Mouse (Mus musculus) neural tube, embryonic 13.5 days (tissue): Measurements from ENCODE around the gene Grm4. TPM values are rescaled to one million over a fixed set of nuclear protein-coding genes. Genes with fewer than 3 reads are reported as not detected.

ENCODE experiments used
- ATAC-seq: fragments of 200-750 bp; cut with Nextera tagmentation; 2 replicates; pipeline ENCODE4 v1.8.0; 2017; ENCODE audit warnings: low read depth, mild to moderate bottlenecking, moderate TSS enrichment, moderate library complexity
- H3K27ac ChIP-seq: fragments of 300-500 bp; sonication (generic); replicated peaks from 2 replicates; pipeline ENCODE4 v1.5.1; 2015; ENCODE audit warnings: moderate library complexity, mild to moderate bottlenecking, inconsistent platforms
- H3K27me3 ChIP-seq: fragments of 300-500 bp; sonication (generic); 2 replicates; pipeline ENCODE4 v1.6.1; 2015; ENCODE audit warnings: mild to moderate bottlenecking, inconsistent platforms
- H3K36me3 ChIP-seq: fragments of 300-500 bp; sonication (generic); 2 replicates; pipeline ENCODE4 v1.6.1; 2015; ENCODE audit warnings: mild to moderate bottlenecking, inconsistent platforms
- H3K4me1 ChIP-seq: fragments of 300-500 bp; sonication (generic); replicated peaks from 2 replicates; pipeline ENCODE4 v1.6.1; 2015; ENCODE audit warnings: inconsistent platforms
- H3K4me2 ChIP-seq: fragments of 300-500 bp; sonication (generic); 2 replicates; pipeline ENCODE4 v1.6.1; 2015; ENCODE audit warnings: inconsistent platforms, mild to moderate bottlenecking, moderate library complexity
- H3K4me3 ChIP-seq: fragments of 300-500 bp; sonication (generic); 2 replicates; pipeline ENCODE4 v1.5.1; 2015; ENCODE audit warnings: mild to moderate bottlenecking, inconsistent platforms
- H3K9ac ChIP-seq: fragments of 300-500 bp; sonication (generic); 2 replicates; pipeline ENCODE4 v1.6.1; 2015; ENCODE audit warnings: moderate library complexity, mild to moderate bottlenecking, inconsistent platforms
- H3K9me3 ChIP-seq: fragments of 300-500 bp; sonication (generic); 2 replicates; pipeline ENCODE4 v1.6.1; 2016; ENCODE audit warnings: inconsistent platforms
- WGBS: fragments of 180-500 bp; shearing (Covaris S2); methylation state at CpG from one replicate; pipeline ENCODE4 v1.1.7; 2015; 5-methylcytosine and 5-hydroxymethylcytosine counted together
- polyA plus RNA-seq: library from polyadenylated mRNA; unstranded; fragments of >200 nt; fragmentation: Nextera tagmentation; extraction: Ambion mirVana; gene quantifications from 2 replicates; pipeline ENCODE4 v1.2.1, GENCODE M21; 2015

Grm4 gene
- polyA plus RNA-seq, 1 experiment from 2014 or later: 3.5 TPM

- 78% methylated on average over 10 of the region's 10 CpGs for WGBS
- no peak for ATAC-seq
- H3K4me1 ChIP-seq: peaks cover 12% of the 10 kb centered on the region
Observed at GRCm38 (mm10) chr17:27459979-27460378, 61.2 kb downstream of the Grm4 start.

GRCm38 (mm10) chr17:27459241-27459640 is 62.0 kb downstream of the Grm4 start:
- no peak overlapping the region for H3K9ac ChIP-seq
- WGBS: 84% methylated on average over 3 of the region's 3 CpGs

More at GRCm38 (mm10) chr17:27459979-27460378, 61.2 kb downstream of the Grm4 start:
- no peak overlapping the region for H3K4me2 ChIP-seq
- no peak overlapping the region for H3K9ac ChIP-seq
- H3K4me3 ChIP-seq: no peak overlapping the region
- peaks cover 4% of the 10 kb centered on the region; the same call in 1 of the 2 replicates for H3K27me3 ChIP-seq
- no peaks in the 10 kb centered on the region for H3K36me3 ChIP-seq
- H3K9me3 ChIP-seq: no peaks in the 10 kb centered on the region
- H3K27ac ChIP-seq: no peak overlapping the region

DNA sequence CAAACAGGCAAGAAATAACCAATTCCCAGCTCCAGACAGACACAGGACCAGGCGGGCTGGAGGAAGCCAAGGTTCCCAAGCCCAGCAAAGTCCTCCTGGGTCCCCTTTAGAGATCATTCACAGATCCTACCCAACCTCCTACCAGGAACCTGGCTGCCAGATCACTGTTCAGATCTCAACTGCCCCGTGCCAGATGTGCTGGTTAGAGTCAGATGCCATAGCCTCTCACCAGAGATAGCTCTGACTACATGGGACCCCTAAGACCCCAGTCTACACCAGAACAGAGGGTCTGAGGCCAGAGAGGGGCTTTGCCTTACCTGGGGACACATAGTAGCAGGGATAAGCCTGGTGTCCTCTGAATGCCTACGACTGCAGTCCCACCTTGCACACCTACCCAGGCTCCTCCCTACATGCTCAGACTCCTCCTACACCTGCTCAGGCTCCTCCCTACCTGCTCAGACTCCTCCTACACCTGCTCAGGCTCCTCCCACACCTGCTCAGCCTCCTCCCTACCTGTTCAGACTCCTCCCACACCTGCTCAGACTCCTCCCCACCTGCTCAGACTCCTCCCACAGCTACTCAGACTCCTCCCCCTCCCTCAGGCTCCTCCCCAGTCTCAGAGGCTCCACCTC is 63.2 kb downstream of the Grm4 start:
- 84% methylated on average over 3 of the region's 3 CpGs for WGBS
- Histone ChIP-seq H3K27ac (no peak overlapping the region), H3K4me3 (no peak overlapping the region), H3K9ac (no peak overlapping the region), H3K27me3 (peaks cover under 1% of the 10 kb centered on the region; the same call in 1 of the 2 replicates), H3K36me3 (no peaks in the 10 kb centered on the region), H3K9me3 (no peaks in the 10 kb centered on the region), H3K4me1 (no peaks in the 10 kb centered on the region), H3K4me2 (no peak overlapping the region)
- ATAC-seq: no peak

More at GRCm38 (mm10) chr17:27459241-27459640, 62.0 kb downstream of the Grm4 start:
- H3K4me3 ChIP-seq: no peak overlapping the region
- H3K4me1 ChIP-seq: peaks cover 4% of the 10 kb centered on the region
- H3K9me3 ChIP-seq: no peaks in the 10 kb centered on the region
- no peak for ATAC-seq
- peaks cover 4% of the 10 kb centered on the region; the same call in 1 of the 2 replicates for H3K27me3 ChIP-seq
- no peak overlapping the region for H3K4me2 ChIP-seq
- H3K36me3 ChIP-seq: no peaks in the 10 kb centered on the region
- H3K27ac ChIP-seq: no peak overlapping the region

DNA sequence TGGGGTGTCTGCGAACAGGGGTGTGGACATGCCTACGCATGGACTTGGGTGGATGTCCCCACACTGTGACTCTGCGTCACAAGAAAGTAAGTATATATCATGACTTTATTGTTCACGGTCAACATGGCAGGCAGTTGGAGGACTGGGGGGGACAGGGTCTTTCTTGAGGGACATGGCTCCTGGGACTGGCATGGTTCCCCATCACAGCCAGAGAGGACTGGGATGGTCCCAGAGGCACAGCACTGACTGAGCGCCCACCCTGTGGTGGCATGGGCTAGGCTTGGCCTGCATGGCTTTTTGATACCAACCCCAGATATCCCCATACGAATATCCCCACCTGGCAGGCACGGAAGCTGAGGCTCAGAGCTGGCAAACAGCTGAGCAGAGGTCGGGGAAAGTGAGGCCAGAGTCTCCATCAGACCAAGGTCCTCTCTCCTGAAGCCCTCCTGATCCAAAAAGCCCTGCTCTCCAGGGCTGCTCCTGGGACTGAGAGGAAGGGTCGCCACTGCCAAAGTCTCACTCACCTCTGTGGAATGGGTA is 64.1 kb downstream of the Grm4 start:
- 87% methylated on average over 9 of the region's 9 CpGs for WGBS

GRCm38 (mm10) chr17:27456364-27456763 is 64.8 kb downstream of the Grm4 start:
- no peaks in the 10 kb centered on the region for H3K9me3 ChIP-seq
- H3K9ac ChIP-seq: no peak overlapping the region
- no peak overlapping the region for H3K4me2 ChIP-seq
- H3K27ac ChIP-seq: no peak overlapping the region
- no peaks in the 10 kb centered on the region for H3K4me1 ChIP-seq
- H3K36me3 ChIP-seq: no peaks in the 10 kb centered on the region
- no peak overlapping the region for H3K4me3 ChIP-seq
- H3K27me3 ChIP-seq: no peaks in the 10 kb centered on the region
- 48% methylated on average over 11 of the region's 11 CpGs for WGBS
- no peak for ATAC-seq

More for the DNA sequence above, 64.1 kb downstream of the Grm4 start:
- H3K27ac ChIP-seq: no peak overlapping the region
- H3K9me3 ChIP-seq: no peaks in the 10 kb centered on the region
- H3K4me1 ChIP-seq: no peaks in the 10 kb centered on the region
- H3K36me3 ChIP-seq: no peaks in the 10 kb centered on the region
- no peak overlapping the region for H3K9ac ChIP-seq
- no peak overlapping the region for H3K4me3 ChIP-seq
- no peak for ATAC-seq
- no peaks in the 10 kb centered on the region for H3K27me3 ChIP-seq
- H3K4me2 ChIP-seq: no peak overlapping the region

GRCm38 (mm10) chr17:27455012-27455784 is 66.0 kb downstream of the Grm4 start:
- WGBS: 83% methylated on average over 9 of the region's 9 CpGs
- no peak overlapping the region for H3K27ac ChIP-seq
- no peak overlapping the region for H3K9ac ChIP-seq
- no peaks in the 10 kb centered on the region for H3K9me3 ChIP-seq
- no peaks in the 10 kb centered on the region for H3K27me3 ChIP-seq
- H3K36me3 ChIP-seq: no peaks in the 10 kb centered on the region
- no peak overlapping the region for H3K4me3 ChIP-seq
- ATAC-seq: no peak
- H3K4me1 ChIP-seq: no peaks in the 10 kb centered on the region
- no peak overlapping the region for H3K4me2 ChIP-seq

GRCm38 (mm10) chr17:27454396-27454795 is 66.8 kb downstream of the Grm4 start:
- H3K4me3 ChIP-seq: no peak overlapping the region
- no peaks in the 10 kb centered on the region for H3K27me3 ChIP-seq
- H3K27ac ChIP-seq: no peak overlapping the region
- no peak overlapping the region for H3K4me2 ChIP-seq
- no peak overlapping the region for H3K9ac ChIP-seq
- ATAC-seq: no peak
- no peaks in the 10 kb centered on the region for H3K36me3 ChIP-seq
- no peaks in the 10 kb centered on the region for H3K9me3 ChIP-seq
- WGBS: 87% methylated on average over 11 of the region's 11 CpGs
- H3K4me1 ChIP-seq: no peaks in the 10 kb centered on the region

DNA sequence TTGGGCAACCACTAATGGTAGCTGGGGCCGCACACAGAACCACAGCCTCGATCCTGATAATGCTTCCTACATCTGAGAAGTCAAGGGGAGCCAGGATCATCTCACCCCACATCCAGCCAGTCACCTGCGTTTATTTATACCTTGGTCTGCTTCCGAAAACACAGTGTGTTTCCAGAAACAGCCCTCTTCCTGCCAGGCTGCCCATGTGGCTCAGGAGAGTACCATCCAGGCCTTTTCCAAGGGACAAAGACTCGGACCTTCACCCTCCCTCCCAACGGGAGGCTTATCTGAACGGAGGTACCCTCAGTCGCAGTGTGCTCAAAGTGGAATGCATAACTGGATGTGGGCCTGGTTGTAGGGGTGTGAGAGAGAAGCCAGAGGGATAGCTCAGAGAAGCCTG is 68.2 kb downstream of the Grm4 start:
- no peak overlapping the region for H3K4me2 ChIP-seq
- 86% methylated on average over 8 of the region's 8 CpGs for WGBS
- no peak for ATAC-seq

DNA sequence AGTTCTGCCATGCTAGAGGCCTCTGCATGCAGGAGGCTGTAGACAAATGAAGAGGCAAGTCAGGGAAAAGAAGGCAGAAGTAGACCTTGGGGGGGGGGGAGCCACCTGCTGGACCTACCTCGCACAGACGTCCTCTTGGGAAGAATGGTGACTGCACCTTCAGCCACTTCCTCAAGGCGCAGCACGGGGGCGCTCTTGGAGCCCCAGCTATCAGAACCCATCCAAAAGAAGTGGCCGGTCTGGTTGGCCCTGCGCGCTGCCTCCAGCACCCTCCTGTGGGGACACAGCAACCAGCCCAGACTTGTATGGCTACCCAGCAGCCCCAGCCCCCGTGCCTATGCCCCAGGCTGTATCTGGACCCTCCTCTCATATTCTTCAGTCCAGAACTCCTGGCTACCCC is 69.4 kb downstream of the Grm4 start:
- ATAC-seq: no peak
- Histone ChIP-seq H3K27me3 (no peaks in the 10 kb centered on the region), H3K9ac (no peak overlapping the region), H3K4me3 (no peak overlapping the region), H3K4me1 (peaks cover 12% of the 10 kb centered on the region; the same call in 1 of the 2 replicates), H3K27ac (no peak overlapping the region), H3K4me2 (no peak overlapping the region), H3K9me3 (no peaks in the 10 kb centered on the region), H3K36me3 (no peaks in the 10 kb centered on the region)
- 35% methylated on average over 9 of the region's 9 CpGs for WGBS

More for the DNA sequence above, 68.2 kb downstream of the Grm4 start:
- no peak overlapping the region for H3K27ac ChIP-seq
- H3K9me3 ChIP-seq: no peaks in the 10 kb centered on the region
- no peaks in the 10 kb centered on the region for H3K36me3 ChIP-seq
- no peak overlapping the region for H3K4me3 ChIP-seq
- no peak overlapping the region for H3K9ac ChIP-seq
- no peaks in the 10 kb centered on the region for H3K27me3 ChIP-seq
- H3K4me1 ChIP-seq: peaks cover 9% of the 10 kb centered on the region; the same call in 1 of the 2 replicates

GRCm38 (mm10) chr17:27451216-27451615 is 70.0 kb downstream of the Grm4 start:
- Histone ChIP-seq H3K27me3 (no peaks in the 10 kb centered on the region), H3K4me1 (peaks cover 15% of the 10 kb centered on the region), H3K4me2 (no peak overlapping the region), H3K9me3 (no peaks in the 10 kb centered on the region), H3K36me3 (no peaks in the 10 kb centered on the region), H3K9ac (no peak overlapping the region), H3K4me3 (no peak overlapping the region), H3K27ac (no peak overlapping the region)
- ATAC-seq: no peak
- 87% methylated on average over 14 of the region's 14 CpGs for WGBS

DNA sequence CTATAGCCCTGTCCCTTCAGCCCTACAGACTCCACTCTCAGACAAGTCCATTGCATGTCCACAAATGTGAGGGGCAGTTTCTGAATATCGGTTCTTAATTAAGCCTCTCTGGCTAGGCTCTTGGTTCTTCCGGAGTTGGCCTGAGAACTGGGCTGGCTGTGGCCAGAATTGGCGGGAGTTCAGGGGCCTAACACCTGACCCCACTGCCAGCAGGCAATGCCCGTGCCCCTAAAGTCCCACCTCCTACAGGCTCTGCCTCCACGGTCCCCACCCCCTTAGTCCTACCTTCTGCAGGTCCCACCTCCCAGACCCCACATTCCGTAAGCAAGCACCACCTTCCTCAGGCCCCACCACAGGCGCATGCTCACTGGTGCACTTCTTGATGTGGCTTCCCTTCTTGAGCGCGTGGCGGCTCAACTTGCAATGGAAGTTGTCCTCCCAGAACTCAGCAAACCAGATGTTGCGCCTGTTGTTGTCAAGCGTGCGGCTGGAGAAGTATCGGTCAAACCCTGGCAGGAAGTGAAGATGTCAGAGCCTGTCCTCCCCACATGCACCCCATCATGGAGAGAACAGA is 71.4 kb downstream of the Grm4 start:
- no peak overlapping the region for H3K9ac ChIP-seq
- ATAC-seq: no peak
- 88% methylated on average over 14 of the region's 14 CpGs for WGBS
- no peaks in the 10 kb centered on the region for H3K27me3 ChIP-seq
- H3K36me3 ChIP-seq: no peaks in the 10 kb centered on the region
- H3K4me1 ChIP-seq: peaks cover 28% of the 10 kb centered on the region
- H3K4me3 ChIP-seq: no peak overlapping the region
- H3K27ac ChIP-seq: no peak overlapping the region
- no peaks in the 10 kb centered on the region for H3K9me3 ChIP-seq
- H3K4me2 ChIP-seq: no peak overlapping the region

DNA sequence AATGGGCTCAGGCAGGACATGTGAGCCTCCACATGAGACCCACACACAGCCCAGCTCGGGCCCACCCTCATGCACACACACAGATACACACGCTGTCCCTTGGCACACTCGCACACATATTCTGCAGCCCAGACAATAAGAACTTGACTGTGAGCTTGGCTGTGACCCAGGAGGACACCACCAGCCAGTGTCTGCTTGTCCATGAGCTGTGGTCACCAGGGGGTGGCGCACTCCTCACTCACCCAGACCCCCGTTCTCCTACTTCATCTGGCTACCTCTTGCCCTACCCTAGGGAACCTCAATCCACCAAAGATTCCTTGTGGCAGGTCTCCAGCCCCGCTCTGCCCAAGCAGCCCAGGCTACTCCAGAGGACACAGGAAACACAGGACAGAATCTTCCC is 72.5 kb downstream of the Grm4 start:
- Histone ChIP-seq H3K27me3 (no peaks in the 10 kb centered on the region), H3K4me3 (no peak overlapping the region), H3K36me3 (no peaks in the 10 kb centered on the region), H3K9me3 (no peaks in the 10 kb centered on the region), H3K4me1 (peaks cover 29% of the 10 kb centered on the region), H3K9ac (no peak overlapping the region), H3K4me2 (no peak overlapping the region), H3K27ac (no peak overlapping the region)
- no peak for ATAC-seq
- 60% methylated on average over 6 of the region's 6 CpGs for WGBS
